Mouse (Mus musculus) neutrophil, adult 5-6 weeks (primary cell): ENCODE data around the gene Atp5b. TPM values are rescaled to one million over a fixed set of nuclear protein-coding genes. Genes with fewer than 3 reads are reported as not detected.
"Not testable (repeated sequence)": the region's sequence is repeated elsewhere in the genome, so short reads cannot be mapped to it uniquely, and the experiment has no call there.

Source experiments
- ATAC-seq: fragments of 151-379, 151-347 bp; 2 replicates; pipeline ENCODE4 v1.8.0; 2017; ENCODE audit warnings: mild to moderate bottlenecking, moderate TSS enrichment; ENCODE audit not compliant: insufficient number of reproducible peaks, poor library complexity, low FRiP score, severe bottlenecking; ENCODE audit errors: extremely low read depth
- total RNA-seq: library from RNA; stranded (forward); fragments of 200-1000 nt; gene quantifications from 2 replicates; pipeline ENCODE4 v1.2.3, GENCODE M21; 2017

Atp5b gene
- 512 and 588 TPM in 2 replicates for total RNA-seq

GRCm38 (mm10) chr10:128082880-128083421 lies at the start of gene Atp5b:
Atp5b (plus strand) TSS chr10:128083273.
- peak; percentile 96 for ATAC-seq

DNA sequence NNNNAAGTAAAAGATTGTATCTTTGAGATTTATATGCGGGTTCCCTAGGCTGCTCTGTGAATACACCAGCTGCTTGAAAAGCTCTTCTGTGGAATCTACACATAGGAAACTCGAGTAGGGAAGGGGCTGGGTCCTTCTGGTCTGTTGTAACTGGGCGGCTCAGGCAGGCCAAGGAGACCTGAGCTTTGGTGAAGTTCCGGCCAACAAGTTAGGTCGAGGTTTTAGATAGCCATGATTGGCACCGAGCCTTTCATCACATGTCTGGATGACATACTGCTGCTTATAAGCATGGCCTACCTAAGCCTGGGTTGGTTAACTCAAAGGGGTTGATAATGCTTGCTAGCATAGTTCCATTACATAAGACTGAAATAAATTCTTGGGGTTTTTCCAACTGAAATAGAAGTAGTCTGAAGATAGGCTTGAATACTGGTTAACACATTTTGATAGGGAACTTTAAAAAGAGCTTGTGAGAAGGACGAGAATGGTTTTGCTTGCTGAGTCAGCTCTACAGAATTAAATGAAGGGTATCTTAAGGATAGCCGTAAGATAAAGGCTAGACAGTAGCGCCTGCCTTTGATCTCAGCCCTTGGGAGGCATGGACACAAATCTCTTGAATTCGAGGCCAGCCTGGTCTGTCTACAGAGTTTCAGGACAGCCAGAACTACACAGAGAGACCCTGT lies 46.2 kb upstream of the Atp5b start:
- no peak for ATAC-seq

- ATAC-seq: no peak
Measured at GRCm38 (mm10) chr10:128037921-128038320, 45.2 kb upstream of the Atp5b start.

DNA sequence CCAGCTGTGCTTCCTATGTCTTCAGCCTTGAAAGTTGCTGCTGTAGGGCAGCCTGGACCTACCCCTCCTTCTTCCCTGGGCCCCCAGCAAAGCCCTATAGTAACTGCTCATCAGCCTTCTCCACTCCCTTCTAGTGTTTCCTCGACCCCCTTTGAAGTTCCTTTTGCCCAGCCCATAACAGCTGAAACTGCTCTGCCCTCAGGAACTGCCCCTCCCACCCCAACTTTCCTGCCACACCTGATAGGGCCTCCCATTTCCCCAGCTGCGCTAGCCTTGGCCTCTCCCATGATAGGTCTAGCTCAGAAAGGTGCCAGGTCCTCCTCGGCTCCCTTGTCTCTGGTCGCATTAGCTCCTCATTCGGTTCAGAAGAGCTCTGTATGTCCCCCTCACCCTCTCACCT lies 43.9 kb upstream of the Atp5b start:
- no peak for ATAC-seq

GRCm38 (mm10) chr10:128039858-128040257 lies 43.2 kb upstream of the Atp5b start:
- no peak for ATAC-seq

- ATAC-seq: no peak
Measured at GRCm38 (mm10) chr10:128040293-128040692, 42.8 kb upstream of the Atp5b start.

DNA sequence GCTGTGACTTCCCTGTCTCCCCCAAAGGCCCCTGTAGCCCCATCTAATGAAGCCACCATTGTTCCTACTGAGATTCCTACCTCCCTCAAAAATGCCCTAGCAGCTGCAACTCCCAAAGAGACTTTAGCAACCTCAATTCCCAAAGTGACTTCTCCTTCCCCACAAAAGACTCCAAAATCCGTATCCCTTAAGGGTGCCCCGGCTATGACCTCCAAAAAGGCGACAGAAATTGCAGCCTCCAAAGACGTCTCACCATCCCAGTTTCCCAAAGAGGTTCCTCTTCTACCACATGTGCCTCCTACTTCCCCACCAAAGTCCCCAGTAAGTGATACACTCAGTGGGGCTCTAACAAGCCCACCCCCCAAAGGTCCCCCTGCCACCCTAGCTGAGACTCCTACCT lies 41.4 kb upstream of the Atp5b start:
- ATAC-seq: no peak

DNA sequence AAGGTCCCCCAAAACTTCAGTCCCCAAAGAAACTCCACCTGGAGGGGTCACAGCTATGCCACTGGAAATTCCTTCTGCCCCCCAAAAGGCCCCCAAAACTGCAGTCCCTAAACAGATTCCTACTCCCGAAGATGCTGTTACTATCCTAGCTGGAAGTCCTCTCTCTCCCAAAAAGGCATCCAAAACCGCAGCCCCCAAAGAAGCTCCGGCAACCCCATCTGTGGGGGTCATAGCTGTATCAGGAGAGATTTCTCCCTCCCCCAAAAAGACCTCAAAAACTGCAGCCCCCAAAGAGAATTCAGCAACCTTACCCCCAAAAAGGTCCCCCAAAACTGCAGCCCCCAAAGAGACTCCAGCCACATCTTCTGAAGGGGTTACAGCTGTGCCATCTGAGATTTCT lies 40.6 kb upstream of the Atp5b start:
- no peak for ATAC-seq

DNA sequence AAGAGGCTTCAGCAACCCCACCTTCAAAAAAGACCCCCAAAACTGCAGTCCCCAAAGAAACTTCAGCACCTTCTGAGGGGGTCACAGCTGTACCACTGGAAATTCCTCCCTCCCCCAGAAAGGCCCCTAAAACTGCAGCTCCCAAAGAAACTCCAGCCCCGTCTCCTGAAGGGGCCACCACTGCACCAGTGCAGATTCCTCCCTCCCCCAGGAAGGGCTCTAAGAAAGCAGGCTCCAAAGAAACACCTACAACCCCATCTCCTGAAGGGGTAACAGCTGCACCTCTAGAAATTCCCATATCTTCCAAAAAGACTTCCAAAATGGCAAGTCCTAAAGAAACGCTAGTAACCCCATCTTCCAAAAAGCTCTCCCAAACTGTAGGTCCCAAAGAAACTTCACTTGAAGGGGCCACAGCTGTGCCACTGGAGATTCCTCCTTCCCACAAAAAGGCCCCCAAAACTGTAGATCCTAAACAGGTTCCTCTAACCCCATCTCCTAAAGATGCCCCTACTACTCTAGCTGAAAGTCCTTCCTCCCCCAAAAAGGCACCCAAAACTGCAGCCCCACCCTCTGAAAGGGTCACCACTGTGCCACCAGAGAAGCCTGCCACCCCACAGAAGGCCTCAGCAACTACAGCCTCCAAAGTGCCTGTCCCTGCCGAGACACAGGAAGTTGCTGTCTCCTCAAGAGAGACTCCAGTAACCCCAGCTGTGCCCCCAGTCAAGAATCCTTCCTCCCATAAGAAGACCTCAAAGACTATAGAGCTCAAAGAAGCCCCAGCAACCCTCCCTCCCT lies 39.8 kb upstream of the Atp5b start:
- ATAC-seq: no peak

DNA sequence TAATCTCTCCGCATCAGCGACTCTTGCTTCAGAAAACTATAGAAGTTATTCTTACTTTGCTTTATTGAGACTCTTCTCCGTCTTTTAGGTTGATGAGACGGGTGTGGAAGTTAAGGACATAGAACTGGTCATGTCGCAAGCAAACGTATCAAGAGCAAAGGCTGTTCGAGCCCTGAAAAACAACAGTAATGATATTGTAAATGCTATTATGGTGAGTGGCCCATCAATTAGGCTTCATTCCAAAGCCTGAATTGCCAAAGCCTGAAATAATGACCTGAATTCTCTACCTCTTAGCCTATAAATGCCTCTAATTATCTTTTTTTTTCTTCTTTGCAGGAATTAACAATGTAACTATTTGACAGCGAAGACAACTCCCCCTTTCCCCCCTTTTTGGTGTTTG lies 34.9 kb upstream of the Atp5b start:
- ATAC-seq: no peak

GRCm38 (mm10) chr10:128049741-128050140 lies 33.3 kb upstream of the Atp5b start:
- no peak for ATAC-seq

DNA sequence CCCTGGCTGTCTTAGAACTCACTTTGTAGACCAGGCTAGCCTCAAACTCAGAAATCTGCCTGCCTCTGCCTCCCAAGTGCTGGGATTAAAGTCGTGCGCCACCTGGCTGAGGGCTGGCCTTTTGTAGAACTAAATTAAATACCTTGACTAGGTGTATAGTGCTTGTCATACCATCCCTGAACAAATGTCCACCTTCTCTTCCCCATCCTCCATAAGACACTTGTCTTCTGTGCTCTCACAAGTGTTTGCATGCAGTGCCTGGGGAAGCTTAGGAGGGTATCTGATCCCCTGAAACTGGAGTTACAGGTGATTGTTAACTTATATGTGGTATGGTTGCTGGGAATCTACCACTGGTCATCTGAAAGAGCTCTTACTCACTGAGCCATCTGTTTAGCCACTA lies 32.7 kb upstream of the Atp5b start:
- ATAC-seq: no peak

GRCm38 (mm10) chr10:128051589-128051988 lies 31.5 kb upstream of the Atp5b start:
- no peak for ATAC-seq

DNA sequence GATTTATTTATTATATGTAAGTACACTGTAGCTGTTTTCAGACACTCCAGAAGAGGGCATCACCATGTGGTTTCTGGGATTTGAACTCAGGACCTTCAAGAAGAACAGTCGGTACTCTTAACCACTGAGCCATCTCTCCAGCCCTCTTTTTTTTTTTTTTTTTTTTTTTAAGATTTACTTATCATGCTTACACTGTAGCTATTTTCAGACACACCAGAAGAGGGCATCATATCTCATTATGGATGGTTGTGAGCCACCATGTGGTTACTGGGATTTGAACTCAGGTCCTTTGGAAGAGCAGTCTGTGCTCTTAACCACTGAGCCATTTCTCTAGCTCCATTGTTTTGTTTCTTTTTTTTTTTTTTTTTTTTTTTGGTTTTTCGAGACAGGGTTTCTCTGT lies 30.9 kb upstream of the Atp5b start:
- ATAC-seq: not testable (repeated sequence)

DNA sequence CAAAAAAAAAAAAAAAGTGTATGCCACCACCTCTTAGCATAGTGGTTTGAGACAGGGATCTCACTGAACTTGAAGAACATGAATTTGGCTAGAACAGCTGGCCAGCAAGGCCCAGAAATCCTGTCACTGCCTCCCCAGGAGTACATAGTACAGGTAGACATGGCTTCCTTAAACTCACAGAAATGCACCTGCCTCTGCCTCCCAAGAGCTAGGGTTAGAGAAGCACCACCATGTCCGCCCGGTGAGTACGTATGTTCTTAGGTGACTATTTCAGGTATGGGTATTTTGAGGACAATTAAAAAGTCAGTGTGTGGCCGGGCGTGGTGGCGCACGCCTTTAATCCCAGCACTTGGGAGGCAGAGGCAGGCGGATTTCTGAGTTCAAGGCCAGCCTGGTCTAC lies 30.1 kb upstream of the Atp5b start:
- no peak for ATAC-seq

DNA sequence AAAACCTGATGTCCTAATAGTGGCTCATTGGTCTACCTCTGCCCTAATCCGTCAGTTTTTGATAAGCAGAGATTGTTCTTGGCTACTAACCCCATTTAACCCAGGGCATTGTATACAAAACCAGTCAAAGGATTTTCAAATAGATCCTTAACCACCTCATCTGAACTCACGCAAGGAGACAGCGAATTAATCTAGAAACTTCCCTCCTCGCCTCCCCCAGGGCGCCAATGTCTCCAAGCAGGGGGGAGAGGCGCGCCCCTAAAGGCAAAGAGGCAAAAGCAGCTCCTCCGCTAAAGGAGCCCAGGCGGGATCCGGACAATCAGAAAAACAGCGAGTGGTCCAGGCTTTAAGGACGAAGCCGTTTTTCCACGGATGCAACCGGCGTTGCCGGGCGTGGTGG lies 24.9 kb upstream of the Atp5b start:
- no peak for ATAC-seq

- ATAC-seq: peak; percentile 80
Measured at GRCm38 (mm10) chr10:128058601-128059151, 24.4 kb upstream of the Atp5b start, which contains the start of gene Ptges3. Ptges3 (plus strand) TSS chr10:128058954.

- ATAC-seq: peak; percentile 68
Measured at GRCm38 (mm10) chr10:128059207-128059981, 23.7 kb upstream of the Atp5b start.

DNA sequence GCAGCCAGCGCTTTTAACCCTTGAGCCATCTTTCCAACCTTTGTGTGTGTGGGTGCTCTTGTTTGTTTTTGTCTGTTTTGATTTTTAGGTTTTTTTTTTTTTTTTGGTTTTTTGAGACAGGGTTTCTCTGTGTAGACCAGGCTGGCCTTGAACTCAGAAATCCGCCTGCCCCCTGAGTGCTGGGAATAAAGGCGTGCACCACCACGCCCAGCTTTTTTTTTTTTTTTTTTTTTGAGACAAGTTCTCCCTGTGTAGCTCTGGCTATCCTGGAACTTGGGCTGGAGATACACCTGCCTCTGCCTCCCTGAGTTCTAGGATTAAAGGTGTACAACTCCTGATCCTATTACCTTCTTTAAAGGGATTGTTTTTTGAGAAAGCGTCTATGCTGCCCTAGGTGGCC lies 22.0 kb upstream of the Atp5b start:
- no peak for ATAC-seq
